Mouse (Mus musculus): Measurements from ENCODE around the gene Snrpa1.
A peak's percentile ranks its signal among the peaks of the same experiment; 100 is the strongest.

Gene Snrpa1

GRCm38 (mm10) chr7:66079364-66080230, 20.8 kb downstream of the Snrpa1 start, which contains the start of gene Selenos:
Gene Selenos (plus strand): TSS chr7:66079649.
- DNase-seq (ENCODE audit: low read depth in 1 of 2, low spot score in 2 of 2) = peak; percentile 93 to 94

DNA sequence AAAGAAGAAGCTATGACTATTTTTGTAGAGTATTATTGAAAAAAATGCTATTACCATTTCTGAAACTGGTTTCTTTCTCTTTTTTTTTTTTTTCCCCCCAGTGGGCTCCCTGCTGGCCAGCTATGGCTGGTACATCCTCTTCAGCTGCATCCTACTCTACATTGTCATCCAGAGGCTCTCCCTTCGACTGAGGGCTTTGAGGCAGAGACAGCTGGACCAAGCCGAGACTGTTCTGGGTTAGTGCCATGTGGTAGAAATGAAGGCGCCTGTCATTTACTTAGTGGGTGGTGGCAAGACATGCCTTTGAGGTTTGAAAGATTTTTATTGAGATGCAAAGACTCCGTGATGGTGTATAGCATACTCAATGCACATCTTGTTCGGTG, 21.4 kb downstream of the Snrpa1 start:
- no peak for DNase-seq (ENCODE audit: low read depth in 1 of 2, low spot score in 2 of 2)

DNA sequence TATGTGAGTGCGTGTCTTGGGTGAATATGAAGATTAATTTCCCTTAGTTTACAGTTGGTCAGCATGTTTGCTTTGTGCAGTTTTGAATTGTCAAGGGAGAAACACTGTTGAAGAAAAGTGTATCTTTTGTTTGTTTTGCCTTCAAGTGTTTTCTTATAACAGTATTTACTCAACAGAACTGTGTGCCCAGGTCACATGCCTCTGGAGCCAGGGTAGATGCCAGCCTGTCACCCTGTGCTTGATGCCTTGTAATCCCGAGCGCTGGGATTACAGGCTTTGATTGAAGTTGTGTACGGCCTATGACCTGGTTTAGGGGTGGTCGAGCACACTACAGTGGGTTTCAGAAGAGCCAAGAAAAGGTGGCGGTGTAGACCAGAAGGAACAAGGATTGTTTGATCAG, 25.0 kb downstream of the Snrpa1 start:
- no peak for DNase-seq (ENCODE audit: low read depth in 1 of 2, low spot score in 2 of 2)

DNA sequence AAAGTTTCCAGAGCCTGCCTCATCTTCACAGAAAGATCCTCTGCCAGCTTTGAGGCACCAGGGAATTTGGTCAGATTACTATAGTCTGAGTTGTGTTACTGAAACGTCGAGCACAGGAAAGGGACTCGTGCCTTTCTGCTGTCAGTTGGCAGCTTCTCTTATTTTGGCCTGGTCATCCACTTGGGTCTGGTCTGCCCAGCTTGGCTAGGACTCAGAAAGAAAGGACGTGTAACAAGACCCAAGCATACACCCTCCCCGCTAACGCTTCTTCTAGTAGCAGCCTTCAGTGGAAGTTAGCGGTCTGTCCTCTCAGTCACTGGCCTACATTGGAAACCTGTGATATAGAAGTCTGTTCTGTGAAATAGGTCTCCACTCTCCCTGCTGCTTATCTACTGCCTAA, 25.7 kb downstream of the Snrpa1 start:
- DNase-seq (ENCODE audit: low read depth in 1 of 2, low spot score in 2 of 2) = no peak

GRCm38 (mm10) chr7:66087652-66088051, 28.8 kb downstream of the Snrpa1 start:
- DNase-seq (ENCODE audit: low read depth in 1 of 2, low spot score in 2 of 2) = no peak

- DNase-seq (ENCODE audit: low read depth in 1 of 2, low spot score in 2 of 2) = no peak
Observed at GRCm38 (mm10) chr7:66088077-66088476, 29.3 kb downstream of the Snrpa1 start.

DNA sequence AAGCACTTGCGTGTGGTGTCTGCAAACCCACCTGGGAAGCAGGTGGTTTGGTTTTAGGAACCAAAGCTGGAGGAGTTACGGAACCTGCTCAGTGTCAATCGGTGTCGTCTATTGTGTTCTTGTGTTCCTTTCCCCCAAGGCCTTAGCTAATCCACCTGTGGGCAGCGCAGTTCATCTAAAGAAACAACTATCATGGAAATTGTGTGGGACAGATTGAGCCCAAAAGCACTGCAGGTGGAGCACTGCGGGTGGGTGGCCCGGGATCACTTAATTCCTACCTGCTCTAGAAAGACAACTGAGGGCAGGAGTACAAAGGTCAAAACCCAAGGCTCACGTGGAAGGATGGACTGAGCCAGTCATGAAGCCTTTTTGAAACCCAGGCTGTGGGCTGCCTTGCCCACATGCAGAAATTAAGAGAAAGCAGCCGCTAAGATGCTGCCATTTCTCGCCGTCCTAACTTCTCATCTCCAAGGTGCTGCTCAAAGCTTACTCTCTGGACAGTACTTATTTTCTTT, 31.9 kb downstream of the Snrpa1 start:
- no peak for DNase-seq (ENCODE audit: low read depth in 1 of 2, low spot score in 2 of 2)

DNA sequence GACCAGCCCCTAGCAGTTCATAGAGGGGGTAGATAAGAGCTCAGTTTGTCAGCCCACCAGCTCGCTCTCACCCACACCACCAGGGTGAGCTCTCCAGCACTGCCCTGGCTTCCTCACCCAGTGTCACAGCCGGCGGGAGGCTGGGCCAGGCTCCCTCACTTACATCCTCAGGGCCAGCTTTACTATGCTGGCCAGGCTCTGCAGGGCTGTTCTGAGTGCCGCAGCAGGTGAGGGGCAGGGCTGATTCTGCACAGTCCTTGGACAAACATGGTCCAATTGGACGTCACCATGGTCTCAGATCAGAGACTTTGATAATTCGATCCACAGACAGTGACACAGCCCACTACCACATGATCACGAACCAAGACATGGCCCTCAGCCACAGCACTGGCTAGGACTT, 32.8 kb downstream of the Snrpa1 start:
- no peak for DNase-seq (ENCODE audit: low read depth in 1 of 2, low spot score in 2 of 2)

GRCm38 (mm10) chr7:66092656-66093055, 33.9 kb downstream of the Snrpa1 start:
- DNase-seq (ENCODE audit: low read depth in 1 of 2, low spot score in 2 of 2) = no peak

DNA sequence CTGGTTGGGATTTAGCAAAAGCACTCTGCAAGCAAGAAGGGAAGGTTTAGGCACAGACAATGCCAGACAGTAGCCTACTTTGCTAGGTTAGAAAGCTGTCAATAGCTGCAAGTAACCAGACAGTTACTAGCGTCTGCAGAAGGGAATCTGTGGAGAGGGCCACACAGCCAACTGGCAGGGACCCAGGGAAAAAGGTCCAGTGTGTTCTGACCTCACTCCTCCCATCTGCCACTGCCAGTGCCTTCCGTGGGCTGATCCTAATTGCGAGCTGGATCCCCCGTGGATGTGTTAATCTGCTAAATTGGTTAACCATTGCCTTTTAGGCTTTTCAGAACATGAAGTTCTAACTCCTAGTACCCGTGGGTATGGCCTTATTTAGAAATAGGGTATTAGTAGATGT, 35.3 kb downstream of the Snrpa1 start:
- no peak for DNase-seq (ENCODE audit: low read depth in 1 of 2, low spot score in 2 of 2)

- no peak for DNase-seq (ENCODE audit: low read depth in 1 of 2, low spot score in 2 of 2)
Observed at GRCm38 (mm10) chr7:66098803-66099202, 40.0 kb downstream of the Snrpa1 start.

GRCm38 (mm10) chr7:66101866-66102265, 43.1 kb downstream of the Snrpa1 start:
- DNase-seq (ENCODE audit: low read depth in 1 of 2, low spot score in 2 of 2) = no peak

DNA sequence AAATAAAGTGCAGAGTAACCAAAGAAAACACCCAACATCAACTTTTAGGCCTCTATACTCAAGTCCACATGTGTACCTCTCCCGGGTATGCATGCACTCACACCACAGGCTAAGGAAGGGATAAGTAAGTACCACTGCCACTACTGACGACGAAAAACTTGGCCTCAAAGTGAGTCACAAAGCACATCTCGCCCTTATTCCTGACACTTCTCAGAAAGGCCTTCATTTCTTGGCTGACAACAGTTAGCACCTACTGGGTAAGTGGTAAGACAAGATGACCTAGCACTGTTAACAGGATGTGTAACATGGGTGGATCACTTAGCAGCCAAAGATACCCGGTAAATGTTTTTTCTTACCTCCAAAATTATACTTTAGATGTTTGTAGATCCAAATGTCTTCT, 45.7 kb downstream of the Snrpa1 start:
- DNase-seq (ENCODE audit: low read depth in 1 of 2, low spot score in 2 of 2) = no peak

DNA sequence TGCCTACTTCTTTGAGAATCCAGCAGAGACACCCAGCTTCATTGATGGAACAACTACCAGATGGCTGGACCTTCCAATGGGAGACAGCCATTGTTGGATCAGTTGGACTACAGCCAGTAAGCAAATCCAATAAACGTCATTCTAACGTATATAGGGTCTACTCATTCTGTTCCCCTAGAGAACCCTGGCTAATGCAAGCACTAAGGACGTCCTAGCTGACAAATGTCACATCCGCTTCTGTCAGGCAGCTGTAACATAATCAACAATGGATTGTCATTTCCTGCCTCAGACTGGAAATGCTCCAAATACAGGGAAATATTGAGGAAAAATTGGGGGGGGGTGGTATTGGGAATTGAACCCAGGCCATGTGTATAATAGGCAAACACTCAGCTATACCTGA, 47.0 kb downstream of the Snrpa1 start:
- DNase-seq (ENCODE audit: low read depth in 1 of 2, low spot score in 2 of 2) = no peak

GRCm38 (mm10) chr7:66106581-66107056, 47.8 kb downstream of the Snrpa1 start:
- DNase-seq (ENCODE audit: low read depth in 1 of 2, low spot score in 2 of 2) = no peak

- DNase-seq (ENCODE audit: low read depth in 1 of 2, low spot score in 2 of 2) = no peak
Observed at GRCm38 (mm10) chr7:66107206-66107605, 48.4 kb downstream of the Snrpa1 start.

- DNase-seq (ENCODE audit: low read depth in 1 of 2, low spot score in 2 of 2) = no peak
Observed at GRCm38 (mm10) chr7:66107930-66108329, 49.1 kb downstream of the Snrpa1 start.

DNA sequence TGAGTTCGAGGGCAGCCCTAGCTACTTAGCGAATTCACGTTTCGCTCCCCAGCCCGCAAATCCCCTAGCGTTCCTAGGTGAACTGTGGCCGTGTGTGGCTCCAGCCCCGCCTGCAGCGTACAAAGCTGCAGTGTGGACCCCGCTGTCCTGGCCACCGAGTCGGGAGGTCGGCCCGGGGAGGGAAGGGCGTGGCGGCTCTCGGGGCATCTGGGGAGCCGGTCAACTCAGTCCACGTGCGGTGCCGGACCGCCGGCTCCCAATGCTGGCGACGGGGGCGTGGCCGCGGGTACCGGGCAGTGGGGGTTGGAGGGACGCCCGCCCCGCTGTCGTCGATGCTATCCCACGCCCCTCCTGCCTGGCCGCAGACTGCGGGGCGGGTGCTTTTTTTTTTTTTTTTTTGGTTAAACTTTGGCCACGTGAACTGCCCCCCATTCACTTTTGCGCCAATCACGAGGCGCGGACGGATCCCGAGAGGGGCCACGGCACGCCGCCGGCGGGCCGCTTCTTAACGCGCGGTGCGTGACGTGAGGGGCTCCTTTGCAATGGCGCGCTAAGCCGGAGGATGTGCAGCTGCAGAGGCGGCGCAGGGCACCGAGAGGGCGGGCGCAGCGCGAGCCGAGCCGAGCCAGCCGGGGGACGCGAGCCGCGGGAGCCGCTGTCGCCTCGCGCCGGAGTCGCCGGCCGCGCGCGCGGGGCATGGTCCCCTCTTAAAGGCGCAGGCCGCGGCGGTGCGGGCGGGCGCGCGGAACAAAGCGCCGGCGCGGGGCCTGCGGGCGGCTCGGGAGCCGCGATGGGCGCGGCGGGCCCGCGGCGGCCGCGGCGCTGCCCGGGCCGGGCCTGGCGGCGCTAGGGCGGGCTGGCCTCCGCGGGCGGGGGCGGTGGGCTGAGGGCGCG, 50.4 kb downstream of the Snrpa1 start, which contains the start of gene Chsy1:
Gene Chsy1, plus strand, starts transcription at position 555 of the 894 bp plus-strand sequence.
- DNase-seq (ENCODE audit: low read depth in 1 of 2, low spot score in 2 of 2) = peak in 1 of 2 experiments; percentile 61

DNA sequence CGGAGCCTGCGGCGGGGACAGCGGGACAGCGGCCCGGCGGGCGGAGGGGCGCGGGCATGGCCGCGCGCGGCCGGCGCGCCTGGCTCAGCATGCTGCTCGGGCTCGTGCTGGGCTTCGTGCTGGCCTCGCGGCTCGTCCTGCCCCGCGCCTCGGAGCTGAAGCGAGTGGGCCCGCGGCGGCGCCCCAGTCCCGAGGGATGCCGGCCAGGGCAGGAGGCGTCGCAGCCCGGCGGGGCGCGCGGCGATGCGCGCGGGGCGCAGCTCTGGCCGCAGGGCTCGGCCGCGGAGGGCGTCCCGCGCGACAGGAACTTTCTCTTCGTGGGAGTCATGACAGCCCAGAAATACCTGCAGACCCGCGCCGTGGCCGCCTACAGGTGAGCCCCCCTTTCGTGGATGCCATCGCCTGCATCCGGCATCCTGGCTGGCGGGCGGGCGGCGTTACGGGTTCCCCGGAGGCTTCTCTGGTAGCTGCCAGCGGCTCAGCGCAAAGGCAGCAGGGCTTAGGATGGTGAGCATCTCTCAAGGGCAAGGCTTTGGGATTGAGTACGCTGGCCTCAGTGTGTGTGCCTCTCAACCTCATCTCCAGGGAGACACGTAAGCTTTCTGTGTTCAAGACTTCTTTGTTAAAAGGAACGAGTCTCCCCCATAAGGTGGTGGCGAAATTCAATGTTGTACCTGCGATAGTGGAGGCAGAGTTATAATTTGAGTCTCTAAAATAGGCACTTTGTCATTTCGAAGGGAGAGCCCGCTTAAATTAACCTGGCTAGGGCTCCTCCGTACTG, 51.2 kb downstream of the Snrpa1 start:
- no peak for DNase-seq (ENCODE audit: low read depth in 1 of 2, low spot score in 2 of 2)

GRCm38 (mm10) chr7:66110636-66111112, 51.9 kb downstream of the Snrpa1 start:
- no peak for DNase-seq (ENCODE audit: low read depth in 1 of 2, low spot score in 2 of 2)

DNA sequence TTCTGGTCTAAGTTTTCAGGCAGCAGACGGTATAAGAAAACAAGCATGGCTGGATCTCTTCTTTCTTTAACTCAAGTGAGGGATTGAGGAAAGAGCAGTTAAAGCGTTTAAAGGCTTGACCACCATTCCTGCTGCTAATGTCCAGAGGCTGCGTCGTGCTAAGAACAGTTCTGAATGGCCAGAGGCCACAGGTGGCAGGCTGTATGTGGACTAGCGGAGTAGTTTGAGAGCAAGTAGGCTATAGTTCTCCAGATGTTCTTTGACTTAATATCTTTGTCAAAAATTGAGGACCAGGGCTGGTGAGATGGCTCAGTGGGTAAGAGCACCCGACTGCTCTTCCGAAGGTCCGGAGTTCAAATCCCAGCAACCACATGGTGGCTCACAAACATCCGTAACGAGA, 52.4 kb downstream of the Snrpa1 start:
- no peak for DNase-seq (ENCODE audit: low read depth in 1 of 2, low spot score in 2 of 2)

Measured in monocyte, adult 2 months (primary cell).